Mouse (Mus musculus): ENCODE data around the gene Sema4f.

DNA sequence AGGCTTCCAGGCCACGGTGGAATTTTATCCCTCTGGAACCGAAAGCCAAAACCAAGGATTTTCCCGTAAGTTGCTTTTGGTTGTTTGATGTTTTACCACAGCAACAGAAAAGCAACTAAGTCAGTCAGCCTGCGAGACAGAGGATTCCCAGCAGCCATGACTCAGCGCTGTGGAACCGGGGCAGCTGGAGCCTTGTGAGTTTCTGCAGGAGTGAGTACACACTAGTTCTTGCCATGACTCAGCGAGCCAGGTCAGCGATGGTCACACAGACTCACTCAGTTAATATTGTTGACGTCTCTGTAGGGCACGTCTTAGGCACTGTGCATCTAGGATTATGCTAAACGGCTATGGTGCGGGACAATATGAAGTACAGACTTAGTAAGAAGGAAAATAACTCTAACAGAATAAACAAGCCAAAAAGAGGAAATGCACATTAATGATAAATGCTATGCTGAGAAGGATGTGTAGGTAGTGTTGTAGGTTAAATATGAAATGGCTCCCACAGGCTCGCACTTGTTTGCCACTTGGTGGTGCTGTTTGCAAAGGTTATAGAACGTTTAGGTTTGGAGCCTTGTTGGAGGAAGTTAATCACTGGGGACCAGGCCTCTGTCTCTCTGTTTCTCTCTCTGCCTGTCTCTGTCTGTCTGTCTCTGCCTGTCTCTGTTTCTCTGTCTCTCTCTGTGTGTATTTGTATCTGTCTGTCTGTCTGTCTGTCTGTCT is 30.3 kb downstream of the Sema4f start:
- TF ChIP-seq CTCF (IDR thresholded peaks at IDR 0.05; ENCODE audit: low read depth) (peak; percentile 72), EP300 (IDR thresholded peaks at IDR 0.05; ENCODE audit: low read depth) (no peak)
